Mouse (Mus musculus) liver, adult (tissue): Measurements from ENCODE around the gene Hoxc6.

Experiments used
- GATA4 ChIP-seq: IDR thresholded peaks from 2 replicates; pipeline ENCODE4 v1.6.1; 2014; ENCODE audit warnings: mild to moderate bottlenecking, low read length; ENCODE audit not compliant: insufficient replicate concordance

The Hoxc6 gene

GRCm38 (mm10) chr15:103011928-103012486 is 13.9 kb downstream of the Hoxc6 start:
- TF ChIP-seq GATA4: no peak

GRCm38 (mm10) chr15:103013238-103013984 is 15.4 kb downstream of the Hoxc6 start:
- TF ChIP-seq GATA4: no peak

- TF ChIP-seq GATA4: no peak
Observed at GRCm38 (mm10) chr15:103014166-103015008, 16.3 kb downstream of the Hoxc6 start.

- no peak for TF ChIP-seq GATA4
Observed at GRCm38 (mm10) chr15:103015009-103015399, 16.9 kb downstream of the Hoxc6 start.

DNA sequence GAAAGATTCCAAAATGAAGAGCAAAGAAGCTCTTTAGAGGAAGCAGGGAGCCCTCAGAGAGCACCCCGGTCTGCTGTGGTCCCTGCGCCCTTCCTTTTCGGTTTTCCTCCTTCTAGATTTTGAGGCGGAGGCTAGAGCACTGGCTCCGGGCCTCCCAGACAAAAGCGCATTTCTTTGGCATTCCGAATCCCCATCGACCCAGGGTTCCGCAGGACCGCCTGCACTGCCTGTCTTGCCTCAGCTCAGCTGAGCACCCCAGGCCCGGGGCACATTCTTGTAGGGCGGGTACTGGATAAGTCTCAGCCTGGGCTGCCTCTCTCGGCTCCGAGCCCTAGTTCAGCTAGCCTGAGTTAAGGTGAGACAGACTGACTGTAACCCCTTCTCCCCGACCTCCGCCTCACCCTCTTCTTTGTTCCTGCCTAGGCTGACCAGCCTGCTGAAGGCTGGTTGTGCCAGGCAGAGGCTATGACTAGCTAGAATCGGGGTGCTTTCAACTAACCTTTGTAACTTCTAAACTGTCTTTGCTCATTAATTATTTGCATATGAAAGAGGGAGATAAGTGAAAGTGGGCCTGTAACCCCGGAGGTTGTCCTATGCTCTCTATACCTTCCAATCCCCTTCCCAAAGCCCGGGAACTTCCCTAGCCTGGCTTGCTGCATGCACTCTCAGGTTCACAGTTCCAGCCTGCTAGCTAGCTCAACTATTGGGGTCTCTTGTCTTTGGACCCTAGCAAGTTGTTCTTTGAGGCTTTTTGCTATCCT is 17.5 kb downstream of the Hoxc6 start:
- no peak for TF ChIP-seq GATA4

GRCm38 (mm10) chr15:103018636-103019035 is 20.6 kb downstream of the Hoxc6 start, which contains the start of gene Hoxc4:
Gene Hoxc4, plus strand, starts transcription at chr15:103018934.
- no peak for TF ChIP-seq GATA4

GRCm38 (mm10) chr15:103020899-103021418 is 22.9 kb downstream of the Hoxc6 start:
- TF ChIP-seq GATA4: no peak

GRCm38 (mm10) chr15:103021544-103021943 is 23.5 kb downstream of the Hoxc6 start:
- no peak for TF ChIP-seq GATA4

- no peak for TF ChIP-seq GATA4
Observed at GRCm38 (mm10) chr15:103024131-103024530, 26.1 kb downstream of the Hoxc6 start.

DNA sequence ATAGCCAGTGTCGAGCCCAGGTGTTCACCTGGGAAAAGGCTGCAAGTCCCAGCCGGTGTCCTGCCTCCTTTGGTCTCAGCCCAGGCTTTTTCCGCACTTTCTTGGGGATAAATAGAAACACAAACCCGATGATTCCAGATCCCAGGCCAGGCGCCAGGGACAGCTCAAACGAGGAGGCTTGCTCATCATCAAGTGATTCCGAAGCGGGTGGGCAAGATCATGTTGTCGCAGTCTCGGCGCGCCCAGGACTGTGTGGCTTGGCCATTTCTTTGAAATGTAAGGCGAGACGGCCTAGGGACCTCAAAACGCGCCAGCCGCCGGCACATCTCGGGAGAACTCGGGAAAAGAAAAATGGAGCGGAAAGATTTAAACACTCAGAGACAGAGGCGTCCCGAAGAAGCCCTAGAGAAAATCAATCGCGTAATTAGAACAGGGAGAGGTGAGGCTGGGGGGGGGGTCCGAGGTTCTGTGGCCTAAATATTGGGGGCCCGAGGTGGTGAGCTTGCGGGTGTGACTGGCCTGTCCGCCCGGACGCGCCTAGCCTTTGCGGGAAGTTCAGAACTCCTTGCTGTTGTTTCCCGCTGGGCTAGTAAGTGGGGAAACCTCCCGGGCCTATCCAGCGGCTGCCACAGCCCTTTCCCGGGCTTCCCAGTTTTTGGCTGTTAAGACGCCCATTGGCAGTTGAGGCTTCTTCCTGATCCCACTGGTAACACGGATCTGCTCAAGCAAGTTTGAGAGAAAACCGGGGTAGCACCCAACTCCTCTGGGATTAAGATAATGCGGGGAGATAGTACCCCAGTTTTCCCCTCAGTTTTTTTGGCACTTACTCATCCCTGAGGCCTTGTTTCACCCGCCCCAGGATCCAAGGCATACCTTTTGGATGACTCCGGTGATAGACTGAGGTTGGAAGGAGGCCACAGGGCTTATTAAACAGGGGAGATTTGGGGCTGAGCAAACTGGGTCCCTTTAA is 29.5 kb downstream of the Hoxc6 start:
- no peak for TF ChIP-seq GATA4

DNA sequence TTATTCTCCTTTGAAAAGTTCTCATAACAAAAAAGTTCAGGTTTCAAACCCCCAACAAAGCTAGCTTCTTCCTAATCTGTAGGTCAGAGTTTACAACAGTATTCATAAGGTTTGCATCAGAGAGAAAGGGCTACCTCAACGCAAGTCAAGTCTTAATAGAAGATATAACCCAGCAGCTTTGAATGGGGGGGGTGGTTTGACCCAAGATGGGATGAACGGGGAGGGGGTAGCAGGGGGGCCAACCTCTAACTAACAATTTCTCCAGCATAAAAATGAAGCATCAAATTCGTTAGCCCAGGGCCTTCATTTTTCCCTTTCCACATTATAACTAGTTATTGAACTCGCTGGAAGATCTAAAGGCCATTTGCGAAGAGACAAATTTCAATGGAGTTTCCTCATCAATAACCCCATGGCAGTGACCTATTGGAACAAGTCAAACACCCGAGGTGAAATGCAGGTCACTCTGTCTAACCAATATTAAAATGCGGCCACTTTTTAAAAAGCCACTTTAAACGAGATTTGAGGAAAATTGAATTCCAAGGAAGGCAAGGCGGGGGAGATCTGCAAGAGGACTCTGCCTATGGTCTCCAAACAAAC is 31.0 kb downstream of the Hoxc6 start:
- TF ChIP-seq GATA4: no peak

DNA sequence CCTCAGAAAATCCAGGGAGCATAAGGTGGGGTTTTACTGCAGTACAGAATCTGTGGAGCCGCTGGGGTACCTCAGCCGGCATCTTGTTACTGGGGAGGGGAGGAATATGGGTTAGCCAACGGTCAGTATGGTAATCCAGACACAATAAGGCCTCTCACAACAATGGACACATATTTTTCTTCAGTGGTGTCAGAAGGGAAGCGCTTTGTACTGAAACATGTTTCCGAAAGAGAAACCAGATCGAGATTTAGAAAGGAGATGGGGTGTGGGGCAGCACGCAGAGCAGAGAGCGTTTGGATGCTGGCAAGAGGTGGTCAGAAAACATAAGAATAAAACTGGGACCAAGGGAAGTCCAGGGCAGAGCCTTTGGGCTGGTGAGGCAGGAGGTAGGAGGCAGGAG is 32.1 kb downstream of the Hoxc6 start:
- no peak for TF ChIP-seq GATA4

DNA sequence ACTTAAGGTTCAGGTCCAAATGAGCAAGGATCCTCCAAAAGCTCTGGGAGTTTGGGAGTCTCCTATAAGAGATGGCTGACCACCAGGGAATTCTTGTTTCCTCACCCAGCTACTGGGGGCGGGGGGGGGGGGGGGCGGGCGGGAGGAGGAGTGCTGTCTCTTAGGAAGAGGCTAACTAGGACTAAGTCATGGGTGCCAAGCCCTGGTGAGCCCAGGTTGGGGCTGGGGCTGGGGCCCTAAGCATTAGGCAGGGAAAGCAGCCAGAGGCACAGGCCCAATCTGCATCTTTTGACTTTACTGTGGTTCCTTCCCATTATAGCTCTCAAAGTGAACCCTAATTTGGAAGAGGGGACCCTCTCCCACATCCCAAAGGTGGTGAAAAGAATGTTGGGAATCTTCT is 34.1 kb downstream of the Hoxc6 start:
- TF ChIP-seq GATA4: no peak
